Mouse (Mus musculus): ENCODE measurements at regions not wholly inside any gene's neighbourhood (a gene's known extent, or its start where the extent isn't known, plus 50 kb on each side); places are given as distances from the start of the nearest gene placed in this dataset.

DNA sequence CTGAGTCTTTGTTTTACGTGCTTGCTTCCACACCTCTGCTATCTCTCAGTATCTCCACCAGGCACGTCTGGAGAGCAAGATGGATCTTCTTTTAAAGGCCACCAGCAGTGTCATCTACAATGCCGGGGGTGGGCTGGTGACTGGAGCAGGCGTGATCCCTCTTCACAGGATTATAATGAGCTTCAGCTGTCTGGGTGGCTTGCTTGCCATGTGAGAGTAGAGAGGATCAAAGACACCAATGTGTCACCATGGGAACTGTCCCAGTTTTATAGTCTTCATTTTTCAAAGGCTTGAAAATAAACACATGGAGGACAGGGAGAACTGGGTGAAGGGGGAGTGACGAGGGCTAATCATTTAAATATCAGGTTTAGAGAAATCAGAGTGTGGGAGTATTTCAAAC lies 131.6 kb upstream of the Klf4 start:
- 31% methylated on average over 5 of the region's 5 CpGs for WGBS
- Histone ChIP-seq H3K27me3 (ENCODE audit: insufficient read depth, poor library complexity, severe bottlenecking) (peaks cover 7% of the 10 kb centered on the region), H3K4me3 (no peak overlapping the region), H3K4me1 (no peaks in the 10 kb centered on the region), H3K9me3 (no peaks in the 10 kb centered on the region), H3K36me3 (no peaks in the 10 kb centered on the region), H3K27ac (no peak overlapping the region)
- DNase-seq (ENCODE audit: low spot score) = no peak

DNA sequence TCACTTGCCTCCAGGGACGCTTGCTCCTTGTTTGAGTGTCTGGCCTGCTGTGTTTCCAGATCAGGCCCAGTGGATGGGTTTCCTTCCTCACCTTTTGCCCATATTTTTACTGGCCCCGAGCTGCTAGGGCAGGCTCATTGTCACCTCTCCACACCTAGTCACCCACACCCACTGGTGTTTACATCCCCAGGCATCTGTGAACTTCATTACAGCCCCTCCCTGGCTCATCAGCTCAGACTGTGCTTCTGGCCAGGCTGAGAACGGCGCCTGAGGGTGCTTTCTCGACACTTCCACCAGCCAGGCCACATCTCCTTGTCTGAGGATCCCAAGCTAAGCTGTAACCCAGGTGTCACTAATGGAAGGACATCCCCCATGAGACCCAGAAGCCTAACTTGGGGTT lies 129.8 kb upstream of the Klf4 start:
- 46% methylated on average over 5 of the region's 5 CpGs for WGBS
- Histone ChIP-seq H3K27me3 (ENCODE audit: insufficient read depth, poor library complexity, severe bottlenecking) (peaks cover 12% of the 10 kb centered on the region), H3K27ac (no peak overlapping the region), H3K9me3 (no peaks in the 10 kb centered on the region), H3K4me1 (no peaks in the 10 kb centered on the region), H3K4me3 (no peak overlapping the region), H3K36me3 (no peaks in the 10 kb centered on the region)
- no peak for DNase-seq (ENCODE audit: low spot score)

DNA sequence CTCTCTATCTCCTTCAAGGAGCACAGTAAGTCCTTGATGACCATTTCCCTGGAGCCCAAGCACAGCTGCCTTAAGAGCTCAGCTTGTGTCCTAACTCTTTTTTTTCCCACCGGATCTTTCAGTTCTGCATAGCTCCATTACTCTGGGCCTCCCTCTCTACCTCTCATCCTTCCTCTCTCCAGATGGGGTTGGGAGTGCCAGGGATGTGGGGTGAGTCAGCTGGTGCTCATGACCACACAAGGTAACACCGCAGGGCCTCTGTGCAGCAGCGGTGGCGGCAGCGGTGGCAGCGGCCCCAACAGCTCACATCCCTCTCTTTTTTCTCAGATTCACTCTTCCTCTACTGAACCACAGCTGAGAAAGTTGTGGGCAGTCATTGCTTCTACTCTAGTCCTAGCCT lies 126.6 kb upstream of the Klf4 start:
- no peaks in the 10 kb centered on the region for H3K36me3 ChIP-seq
- H3K27me3 ChIP-seq (ENCODE audit: insufficient read depth, poor library complexity, severe bottlenecking) = peaks cover 29% of the 10 kb centered on the region
- no peaks in the 10 kb centered on the region for H3K4me1 ChIP-seq
- no peak for DNase-seq (ENCODE audit: low spot score)
- no peaks in the 10 kb centered on the region for H3K9me3 ChIP-seq
- H3K4me3 ChIP-seq = no peak overlapping the region
- H3K27ac ChIP-seq = no peak overlapping the region
- 92% methylated on average over 6 of the region's 6 CpGs for WGBS

DNA sequence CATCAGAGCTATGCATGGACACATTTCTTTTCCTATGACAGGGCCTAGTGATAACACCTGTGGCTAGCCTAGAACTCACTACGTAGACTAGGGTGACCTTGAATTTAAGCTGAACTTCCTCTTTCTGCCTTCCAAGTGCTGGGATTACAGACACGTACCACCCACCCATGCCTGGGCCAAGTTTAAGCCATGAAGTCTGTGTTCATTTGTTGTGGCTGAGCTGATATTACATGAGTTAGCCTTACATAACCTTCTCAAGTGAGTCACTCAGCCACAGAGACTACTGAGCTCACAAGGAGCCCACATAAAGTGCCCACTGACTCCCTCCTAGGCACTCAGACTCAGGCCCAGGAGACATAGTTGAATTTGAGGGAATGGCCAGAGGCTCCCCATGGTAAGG lies 123.1 kb upstream of the Klf4 start:
- Histone ChIP-seq H3K27ac (no peak overlapping the region), H3K4me1 (peaks cover 9% of the 10 kb centered on the region), H3K9me3 (no peaks in the 10 kb centered on the region), H3K4me3 (no peak overlapping the region), H3K27me3 (ENCODE audit: insufficient read depth, poor library complexity, severe bottlenecking) (peaks cover 47% of the 10 kb centered on the region), H3K36me3 (no peaks in the 10 kb centered on the region)
- WGBS = 85% methylated on average over 2 of the region's 2 CpGs
- no peak for DNase-seq (ENCODE audit: low spot score)

DNA sequence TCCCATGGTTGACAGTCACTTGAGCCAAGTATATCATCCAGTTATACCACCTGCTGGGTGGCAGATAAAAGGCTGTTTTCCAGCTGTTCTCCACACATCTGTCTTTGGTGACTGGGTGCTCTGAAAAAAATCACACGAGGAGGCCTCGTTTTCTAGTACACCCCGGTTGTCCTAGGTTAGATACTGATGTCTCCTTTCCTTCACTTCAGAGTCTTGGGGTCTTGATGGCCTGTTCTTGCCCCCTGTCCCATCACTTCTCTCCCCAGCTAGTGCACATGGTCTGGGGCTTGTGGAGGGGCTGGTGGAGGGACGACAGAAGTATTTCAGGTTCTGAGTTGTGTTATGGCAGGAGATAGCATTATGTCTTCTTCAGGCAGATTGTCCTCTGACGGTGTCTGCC lies 120.4 kb upstream of the Klf4 start:
- peaks cover 58% of the 10 kb centered on the region for H3K27me3 ChIP-seq (ENCODE audit: insufficient read depth, poor library complexity, severe bottlenecking)
- WGBS = 70% methylated on average over 5 of the region's 5 CpGs
- no peak overlapping the region for H3K27ac ChIP-seq
- no peaks in the 10 kb centered on the region for H3K36me3 ChIP-seq
- no peaks in the 10 kb centered on the region for H3K9me3 ChIP-seq
- no peak for DNase-seq (ENCODE audit: low spot score)
- peaks cover 12% of the 10 kb centered on the region for H3K4me1 ChIP-seq
- H3K4me3 ChIP-seq = no peak overlapping the region

DNA sequence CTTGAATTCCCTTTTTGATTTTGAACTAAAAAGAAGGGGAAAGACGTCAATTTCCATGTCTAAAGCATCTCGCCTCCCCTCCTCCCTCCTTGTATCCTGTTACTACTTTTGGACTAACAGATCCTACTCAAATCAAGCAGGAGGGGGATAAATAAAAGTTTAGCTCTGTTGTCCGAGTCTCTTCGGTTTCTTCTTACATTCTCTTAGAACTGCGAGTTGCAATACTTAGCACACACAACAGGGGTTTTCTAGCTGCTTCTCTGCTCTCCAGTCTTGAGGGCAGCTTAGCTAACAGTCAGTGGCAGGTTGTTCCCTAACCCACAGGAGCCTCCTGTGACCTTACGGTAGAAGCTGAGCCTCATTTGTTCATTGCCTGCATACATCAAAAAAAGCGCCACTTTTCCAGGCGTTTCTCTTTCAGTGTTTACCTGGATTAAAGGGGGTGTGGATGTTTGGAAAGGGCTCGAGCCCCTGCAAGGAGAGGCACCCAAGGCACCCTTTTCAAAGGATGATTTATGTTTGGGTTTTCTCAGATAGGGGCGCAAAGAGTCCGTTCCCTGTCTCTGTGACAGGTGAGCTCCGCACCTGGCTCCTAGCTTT lies 119.6 kb upstream of the Klf4 start:
- 12% methylated on average over 12 of the region's 12 CpGs for WGBS
- H3K27ac ChIP-seq = peak overlapping the region; percentile 96
- no peak for DNase-seq (ENCODE audit: low spot score)

DNA sequence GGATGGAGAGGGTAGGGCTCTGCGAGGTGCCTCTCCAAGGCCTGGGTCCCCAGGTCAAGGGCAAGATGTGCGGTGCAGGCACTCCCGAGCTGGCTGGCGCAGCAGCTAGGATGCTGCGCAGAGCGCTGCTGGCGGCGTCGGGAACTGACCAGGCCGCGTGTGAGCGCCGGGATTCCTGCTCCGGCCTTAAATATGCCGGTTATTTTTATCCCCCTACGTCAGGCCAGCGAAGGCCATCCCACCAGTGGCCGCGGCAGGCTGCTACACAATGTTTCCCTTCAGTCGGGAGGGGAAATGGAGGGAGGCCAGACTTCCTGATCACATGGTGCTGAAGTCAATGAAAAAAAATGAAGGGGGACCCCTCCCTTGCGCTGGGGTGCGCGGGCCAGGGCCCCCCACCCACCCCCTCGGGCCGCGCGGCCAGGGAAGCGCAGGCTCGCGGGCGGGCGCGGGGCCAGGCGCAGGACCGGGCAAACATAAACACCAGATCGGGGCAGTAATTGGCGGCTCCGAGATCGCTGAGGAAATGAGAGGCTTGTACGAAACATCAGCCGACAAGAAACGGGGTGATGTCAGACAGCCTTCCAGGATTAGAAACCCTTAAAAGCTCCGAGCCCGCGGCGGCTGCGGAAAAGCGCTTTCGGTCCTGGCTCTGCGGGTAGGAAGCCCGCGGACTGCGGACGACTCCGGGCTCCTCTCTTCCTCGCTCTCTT lies 118.9 kb upstream of the Klf4 start:
- H3K4me1 ChIP-seq = peaks cover 12% of the 10 kb centered on the region
- WGBS = under 1% methylated on average over 55 of the region's 56 CpGs
- H3K36me3 ChIP-seq = no peaks in the 10 kb centered on the region
- DNase-seq (ENCODE audit: low spot score) = peak; percentile 94
- peaks cover 47% of the 10 kb centered on the region for H3K27me3 ChIP-seq (ENCODE audit: insufficient read depth, poor library complexity, severe bottlenecking)
- H3K27ac ChIP-seq = peak overlapping the region; percentile 96
- H3K4me3 ChIP-seq = peak overlapping the region; percentile 75
- H3K9me3 ChIP-seq = no peaks in the 10 kb centered on the region

More for the DNA sequence above, 119.6 kb upstream of the Klf4 start:
- Histone ChIP-seq H3K4me1 (peaks cover 12% of the 10 kb centered on the region), H3K36me3 (no peaks in the 10 kb centered on the region), H3K4me3 (peak overlapping the region; percentile 75), H3K9me3 (no peaks in the 10 kb centered on the region), H3K27me3 (ENCODE audit: insufficient read depth, poor library complexity, severe bottlenecking) (peaks cover 52% of the 10 kb centered on the region)

DNA sequence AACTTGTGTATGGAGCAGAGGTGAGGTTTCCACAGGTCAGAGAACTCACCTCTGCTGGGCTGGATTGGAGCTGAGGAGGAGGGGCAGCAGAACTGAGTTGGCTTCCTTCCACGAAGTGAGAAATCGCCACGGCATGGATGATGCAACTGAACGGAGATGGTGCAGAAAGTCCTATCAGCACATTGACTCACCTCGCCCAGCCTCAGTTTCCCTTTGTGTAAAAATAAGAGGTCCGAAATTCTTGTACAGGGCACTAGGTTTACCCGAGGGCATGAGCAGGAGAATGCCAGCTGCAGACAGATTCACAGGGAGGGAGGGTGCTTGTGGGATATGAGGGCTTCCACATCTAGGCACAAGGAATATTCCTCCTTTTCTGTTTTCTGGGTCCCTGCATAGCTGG lies 117.9 kb upstream of the Klf4 start:
- WGBS = 47% methylated on average over 7 of the region's 7 CpGs
- Histone ChIP-seq H3K4me3 (no peak overlapping the region), H3K4me1 (peaks cover 12% of the 10 kb centered on the region), H3K27me3 (ENCODE audit: insufficient read depth, poor library complexity, severe bottlenecking) (peaks cover 38% of the 10 kb centered on the region), H3K9me3 (no peaks in the 10 kb centered on the region), H3K27ac (peak overlapping the region; percentile 96), H3K36me3 (no peaks in the 10 kb centered on the region)
- no peak for DNase-seq (ENCODE audit: low spot score)

DNA sequence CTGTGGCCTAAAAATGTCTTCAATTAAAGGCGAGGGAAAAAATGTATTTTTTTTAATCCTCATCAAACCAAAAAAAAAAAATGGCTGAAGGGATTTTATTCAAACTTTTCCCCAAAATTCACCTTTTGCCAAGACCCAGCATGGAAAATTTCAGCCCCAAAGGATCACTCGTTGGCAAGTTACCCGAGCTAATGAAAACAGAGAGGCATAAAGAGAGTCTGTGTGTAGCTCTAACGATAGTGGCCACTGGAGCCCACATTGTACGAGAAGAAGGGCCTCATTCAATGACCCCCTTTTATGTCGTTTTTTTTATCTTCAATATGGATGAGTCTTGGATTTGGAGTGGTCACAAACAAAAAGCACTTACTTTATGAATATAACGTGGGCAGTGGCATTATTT lies 116.1 kb upstream of the Klf4 start:
- H3K36me3 ChIP-seq = no peaks in the 10 kb centered on the region
- no peak for DNase-seq (ENCODE audit: low spot score)
- WGBS = 68% methylated on average over 7 of the region's 7 CpGs
- peaks cover 12% of the 10 kb centered on the region for H3K4me1 ChIP-seq
- H3K9me3 ChIP-seq = no peaks in the 10 kb centered on the region
- peaks cover 40% of the 10 kb centered on the region for H3K27me3 ChIP-seq (ENCODE audit: insufficient read depth, poor library complexity, severe bottlenecking)
- H3K4me3 ChIP-seq = no peak overlapping the region
- no peak overlapping the region for H3K27ac ChIP-seq

DNA sequence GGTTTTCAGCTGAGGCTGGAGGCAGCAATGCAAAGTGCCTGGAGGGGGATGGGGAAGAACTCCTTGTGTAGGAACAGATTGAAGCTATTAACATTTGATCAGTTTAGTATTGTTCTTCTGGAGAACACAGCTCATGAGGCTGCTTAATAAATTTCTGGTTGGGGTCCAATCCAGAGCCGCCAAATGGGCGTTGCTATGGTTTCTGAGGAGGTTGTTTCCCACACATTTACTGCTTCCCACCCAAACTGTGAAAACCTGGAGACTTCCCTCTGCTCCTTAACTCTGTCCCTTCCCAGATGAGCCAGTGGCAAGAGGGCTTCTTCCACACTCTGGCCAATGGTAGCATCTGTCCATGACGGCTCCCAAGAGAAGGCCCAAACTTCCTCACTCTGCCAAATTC lies 113.2 kb upstream of the Klf4 start:
- DNase-seq (ENCODE audit: low spot score) = no peak
- 67% methylated on average over 3 of the region's 3 CpGs for WGBS
- H3K9me3 ChIP-seq = no peaks in the 10 kb centered on the region
- no peak overlapping the region for H3K27ac ChIP-seq
- H3K4me3 ChIP-seq = no peak overlapping the region
- H3K36me3 ChIP-seq = no peaks in the 10 kb centered on the region
- peaks cover 4% of the 10 kb centered on the region for H3K4me1 ChIP-seq
- peaks cover 35% of the 10 kb centered on the region for H3K27me3 ChIP-seq (ENCODE audit: insufficient read depth, poor library complexity, severe bottlenecking)

DNA sequence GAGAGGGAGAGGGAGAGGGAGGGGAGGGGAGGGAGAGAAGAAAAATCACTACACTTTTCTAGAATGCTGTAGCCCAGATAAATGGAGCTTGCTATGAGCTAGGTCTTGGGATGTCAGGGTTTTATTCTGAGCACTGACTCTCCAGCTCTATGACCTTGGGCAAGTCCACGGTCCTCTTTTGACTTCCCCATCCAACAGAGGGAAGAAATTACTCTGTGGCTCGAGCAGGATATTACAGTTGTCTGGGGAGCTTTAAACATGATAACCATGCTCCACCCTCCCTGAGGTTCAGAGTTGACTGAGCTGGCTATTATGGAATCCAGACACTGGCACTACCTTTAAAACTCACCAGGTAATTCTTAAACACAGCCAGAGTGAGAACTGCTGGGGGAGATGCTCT lies 112.6 kb upstream of the Klf4 start:
- peaks cover 2% of the 10 kb centered on the region for H3K4me1 ChIP-seq
- 68% methylated on average over 2 of the region's 2 CpGs for WGBS
- H3K9me3 ChIP-seq = no peaks in the 10 kb centered on the region

DNA sequence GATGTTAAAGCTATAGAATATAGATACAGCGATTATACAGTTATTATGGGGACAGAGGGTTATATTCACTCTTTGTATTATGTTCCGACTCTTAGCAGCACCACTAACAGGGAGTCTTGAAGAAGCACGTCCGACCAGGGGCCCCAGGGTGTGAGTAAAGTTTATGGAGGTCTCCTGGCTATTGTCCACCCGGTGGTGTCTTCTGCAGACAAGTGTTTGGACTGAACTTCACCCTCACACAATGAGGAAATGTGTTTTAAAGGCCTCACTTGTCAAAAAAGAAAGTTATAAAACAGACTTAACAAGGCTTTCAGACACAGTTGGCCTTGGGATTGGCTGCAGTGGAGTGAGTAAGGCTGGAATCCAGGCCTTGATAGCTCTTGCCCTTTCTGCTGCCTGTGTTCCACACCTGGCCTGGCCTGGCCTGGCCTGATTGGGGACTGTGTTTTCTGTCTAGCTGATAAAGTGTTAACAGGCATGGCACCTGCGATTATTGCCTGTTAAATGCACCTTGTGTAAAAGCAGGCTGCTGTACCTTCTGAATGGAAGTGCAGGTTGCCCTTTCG lies 102.8 kb upstream of the Klf4 start:
- H3K4me1 ChIP-seq = peaks cover 11% of the 10 kb centered on the region
- no peak overlapping the region for H3K27ac ChIP-seq
- peaks cover 5% of the 10 kb centered on the region; the same call in 1 of the 2 replicates for H3K27me3 ChIP-seq (ENCODE audit: insufficient read depth, poor library complexity, severe bottlenecking)
- H3K4me3 ChIP-seq = no peak overlapping the region
- 84% methylated on average over 7 of the region's 7 CpGs for WGBS
- no peaks in the 10 kb centered on the region for H3K9me3 ChIP-seq
- no peak for DNase-seq (ENCODE audit: low spot score)
- H3K36me3 ChIP-seq = no peaks in the 10 kb centered on the region

More for the DNA sequence above, 112.6 kb upstream of the Klf4 start:
- H3K27ac ChIP-seq = no peak overlapping the region
- H3K27me3 ChIP-seq (ENCODE audit: insufficient read depth, poor library complexity, severe bottlenecking) = peaks cover 29% of the 10 kb centered on the region; the same call in 1 of the 2 replicates
- no peak for DNase-seq (ENCODE audit: low spot score)
- no peak overlapping the region for H3K4me3 ChIP-seq
- no peaks in the 10 kb centered on the region for H3K36me3 ChIP-seq

DNA sequence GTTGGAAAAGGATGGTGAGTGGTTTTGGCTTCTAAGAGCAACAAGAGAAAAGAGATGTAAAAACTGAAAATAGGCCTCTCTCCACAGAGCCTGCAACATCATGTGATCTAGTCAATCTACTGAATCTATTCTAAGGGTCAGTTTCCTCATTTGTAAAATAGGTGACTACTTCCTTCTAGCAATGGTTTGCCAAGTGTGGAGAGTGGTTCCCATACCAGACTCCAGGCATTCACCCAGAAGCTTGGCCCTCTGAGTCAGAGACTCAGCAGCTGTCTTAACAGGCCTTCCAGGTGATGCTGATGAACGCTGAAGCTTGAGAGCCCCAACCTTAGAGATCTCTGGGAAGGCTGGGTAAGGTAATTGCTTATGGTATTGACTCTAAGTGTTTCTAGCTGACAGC lies 98.9 kb upstream of the Klf4 start:
- H3K4me1 ChIP-seq = peaks cover under 1% of the 10 kb centered on the region; the same call in 1 of the 2 replicates
- no peak for DNase-seq (ENCODE audit: low spot score)
- H3K27me3 ChIP-seq (ENCODE audit: insufficient read depth, poor library complexity, severe bottlenecking) = no peaks in the 10 kb centered on the region; the same call in 1 of the 2 replicates
- no peaks in the 10 kb centered on the region for H3K36me3 ChIP-seq
- H3K27ac ChIP-seq = no peak overlapping the region
- 76% methylated on average over 1 of the region's 1 CpGs for WGBS
- no peaks in the 10 kb centered on the region for H3K9me3 ChIP-seq
- no peak overlapping the region for H3K4me3 ChIP-seq
